Mouse (Mus musculus) myocyte (in vitro differentiated cells): ENCODE data around the gene Cd300ld4.

Source experiments
- CEBPB ChIP-seq: IDR thresholded peaks from 2 replicates; pipeline ENCODE4 v1.6.1; 2011; ENCODE audit warnings: mild to moderate bottlenecking, moderate library complexity; ENCODE audit not compliant: poor library complexity, insufficient read depth, severe bottlenecking
- E2F4 ChIP-seq: IDR thresholded peaks from one replicate; pipeline ENCODE4 v1.6.1; 2011; ENCODE audit warnings: mild to moderate bottlenecking, control low read depth, moderate library complexity; ENCODE audit not compliant: insufficient read depth
- MAX ChIP-seq: IDR thresholded peaks from one replicate; pipeline ENCODE4 v1.6.1; 2011; ENCODE audit warnings: low read depth, mild to moderate bottlenecking, control low read depth
- MYOD1 ChIP-seq, 3 experiments: IDR thresholded peaks; one replicate each; pipeline ENCODE4 v1.6.1; 2011; ENCODE audit warnings: control low read depth in 2 of 3, low read depth in 2 of 3, mild to moderate bottlenecking in 2 of 3, moderate library complexity in 1 of 3; ENCODE audit not compliant: insufficient read length in 2 of 3, control insufficient read depth in 1 of 3
- POLR2A ChIP-seq: IDR thresholded peaks from one replicate; pipeline ENCODE4 v1.6.1; 2011; ENCODE audit warnings: low read depth, mild to moderate bottlenecking, control low read depth, moderate library complexity; ENCODE audit not compliant: insufficient read length
- POLR2AphosphoS2 ChIP-seq: IDR thresholded peaks from one replicate; pipeline ENCODE4 v1.6.1; 2011; ENCODE audit warnings: low read depth, control low read depth; ENCODE audit not compliant: insufficient read length
- SRF ChIP-seq: IDR thresholded peaks from one replicate; pipeline ENCODE4 v1.6.1; 2011; ENCODE audit warnings: low read depth; ENCODE audit not compliant: control insufficient read depth, insufficient read length
- TCF12 ChIP-seq: IDR thresholded peaks from one replicate; pipeline ENCODE4 v1.6.1; 2011; ENCODE audit warnings: mild to moderate bottlenecking, control low read depth; ENCODE audit not compliant: poor library complexity, insufficient read depth, severe bottlenecking
- TCF3 ChIP-seq: IDR thresholded peaks from one replicate; pipeline ENCODE4 v1.6.1; 2011; ENCODE audit warnings: low read depth, control low read depth; ENCODE audit not compliant: insufficient read length
- USF1 ChIP-seq: IDR thresholded peaks from one replicate; pipeline ENCODE4 v1.6.1; 2011; ENCODE audit warnings: low read depth, mild to moderate bottlenecking, control low read depth, moderate library complexity

DNA sequence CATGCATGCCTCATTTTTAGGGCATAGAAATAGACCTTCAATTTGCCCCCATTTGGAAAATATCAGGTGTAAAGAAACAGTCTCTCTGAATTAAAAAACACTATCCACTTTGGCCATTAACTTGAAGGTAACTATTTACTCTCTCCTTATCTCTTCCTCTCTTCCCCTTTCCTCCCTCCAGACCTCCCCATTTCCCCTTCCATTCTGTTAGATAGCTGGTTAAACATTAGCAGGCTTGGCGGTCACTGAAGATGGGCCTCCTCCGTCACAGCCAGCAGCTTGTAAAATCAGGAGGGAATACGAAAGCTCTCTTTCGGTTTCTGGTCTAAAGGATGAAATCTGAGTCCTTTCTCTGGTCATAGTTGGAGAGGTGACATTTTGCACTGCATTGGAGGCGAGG, 49.0 kb upstream of the Cd300ld4 start:
- TF ChIP-seq USF1 (no peak), TCF12 (no peak), POLR2A (no peak), TCF3 (no peak), MYOD1 (IDR thresholded peaks at IDR 0.05; ENCODE audit: control insufficient read depth in 1 of 3, insufficient read length in 2 of 3, low read depth in 2 of 3) (no peak), POLR2AphosphoS2 (no peak), CEBPB (no peak), MAX (no peak), E2F4 (no peak), SRF (no peak)
